Mouse (Mus musculus) hindbrain, postnatal 0 days (tissue): ENCODE measurements around the gene Rph3a. TPM values are rescaled to one million over a fixed set of nuclear protein-coding genes. Genes with fewer than 3 reads are reported as not detected.

Experiments used
- ATAC-seq: fragments of 200-750 bp; cut with Nextera tagmentation; 2 replicates; pipeline ENCODE4 v1.8.0; 2017; ENCODE audit warnings: mild to moderate bottlenecking, moderate TSS enrichment, moderate library complexity
- DNase-seq: peaks from one replicate; pipeline ENCODE4 v3.0.0-alpha.2; 2015; ENCODE audit warnings: low spot score
- H3K27ac ChIP-seq: fragments of 300-500 bp; sonication (generic); 2 replicates; pipeline ENCODE4 v1.5.1; 2014; ENCODE audit warnings: mild to moderate bottlenecking
- H3K27me3 ChIP-seq: fragments of 300-500 bp; sonication (generic); 2 replicates; pipeline ENCODE4 v1.6.1; 2014; ENCODE audit warnings: low read length, mixed read lengths; ENCODE audit not compliant: insufficient read depth
- H3K36me3 ChIP-seq: fragments of 300-500 bp; sonication (generic); 2 replicates; pipeline ENCODE4 v1.6.1; 2014; ENCODE audit warnings: low read length, mixed read lengths; ENCODE audit not compliant: insufficient read depth
- H3K4me1 ChIP-seq: fragments of 300-500 bp; sonication (generic); 2 replicates; pipeline ENCODE4 v1.6.1; 2014; ENCODE audit warnings: antibody characterized with exemption, low read length, mixed read lengths; ENCODE audit not compliant: insufficient read depth
- H3K4me2 ChIP-seq: fragments of 300-500 bp; sonication (generic); 2 replicates; pipeline ENCODE4 v1.6.1; 2014; ENCODE audit warnings: low read depth, mild to moderate bottlenecking, low read length, moderate library complexity, mixed read lengths
- H3K4me3 ChIP-seq: fragments of 300-500 bp; sonication (generic); 2 replicates; pipeline ENCODE4 v1.5.1; 2014; ENCODE audit warnings: low read length
- H3K9ac ChIP-seq: fragments of 300-500 bp; sonication (generic); replicated peaks from 2 replicates; pipeline ENCODE4 v1.6.1; 2014; ENCODE audit warnings: mild to moderate bottlenecking, low read length, moderate library complexity, mixed read lengths
- H3K9me3 ChIP-seq: fragments of 300-500 bp; sonication (generic); 2 replicates; pipeline ENCODE4 v1.6.1; 2016; ENCODE audit warnings: low read length, mixed read lengths
- CTCF ChIP-seq: IDR thresholded peaks from 2 replicates; pipeline ENCODE4 v1.5.1; 2016; ENCODE audit warnings: antibody characterized with exemption, control low read depth, low read depth
- WGBS: fragments of 180-500 bp; shearing (Covaris S2); extraction: QIAGEN DNeasy Blood & Tissue Kit; methylation state at CpG from one replicate; pipeline ENCODE4 v1.1.7; 2014; 5-methylcytosine and 5-hydroxymethylcytosine counted together
- polyA plus RNA-seq: library from polyadenylated mRNA; unstranded; fragments of >200 nt; fragmentation: Nextera tagmentation; extraction: Ambion mirVana; gene quantifications from 2 replicates; pipeline ENCODE4 v1.2.1, GENCODE M21; 2015
- total RNA-seq: library from RNA; depleted of rRNA; stranded (reverse); fragments of >200 nt; gene quantifications from 2 replicates; pipeline ENCODE4 v1.2.3, GENCODE M21; 2014; rRNA removed

The Rph3a gene
- total RNA-seq (44.3 and 50.7 TPM in 2 replicates), polyA plus RNA-seq (35.2 and 39.4 TPM in 2 replicates)

DNA sequence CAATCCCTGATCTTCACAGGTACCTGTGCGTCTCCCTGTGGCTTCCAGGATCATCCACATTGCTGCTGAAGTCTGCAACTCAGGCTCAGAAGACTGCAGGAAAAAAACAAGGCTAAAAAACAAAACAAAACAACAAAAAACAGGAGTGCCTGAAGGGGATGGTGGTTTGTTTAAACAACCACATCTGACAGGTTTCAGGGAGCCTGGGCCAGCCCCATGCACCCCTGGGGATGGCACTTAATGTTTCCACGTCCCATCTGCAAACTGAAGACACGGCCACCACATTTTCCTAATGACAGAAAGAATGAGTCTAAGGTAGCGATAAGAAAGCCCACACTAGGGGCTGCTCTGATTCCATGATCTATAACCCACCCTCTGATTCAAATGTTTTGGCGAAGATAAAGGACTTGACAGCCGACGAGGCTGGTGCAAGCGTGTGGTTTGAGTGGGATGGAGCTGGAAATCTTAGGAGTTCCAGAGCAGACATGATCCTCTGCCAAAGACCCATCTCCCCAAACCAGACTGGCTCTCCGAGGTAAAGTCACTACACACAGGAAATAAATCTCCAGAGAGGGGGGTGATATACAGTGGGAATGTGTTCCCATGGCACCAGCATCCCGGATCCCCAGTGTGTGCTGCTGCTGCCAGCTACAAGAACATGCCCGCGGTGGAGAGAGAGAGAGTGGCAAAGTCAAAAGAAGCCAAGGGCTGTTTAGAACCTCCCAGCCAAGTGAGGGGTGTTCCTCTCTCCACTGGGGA lies at the start of gene Rph3a:
TSS of gene Rph3a (minus strand) at position 282 of the 759 bp plus-strand sequence.
- no peak for ATAC-seq
- 43% methylated on average over 12 of the region's 12 CpGs for WGBS
- Histone ChIP-seq H3K4me1 (peaks cover 15% of the 10 kb centered on the region), H3K27ac (peak within 1 kb of the TSS; percentile 72), H3K4me3 (peak within 1 kb of the TSS; percentile 38), H3K27me3 (no peaks in the 10 kb centered on the region), H3K36me3 (no peaks in the 10 kb centered on the region), H3K9me3 (no peaks in the 10 kb centered on the region), H3K9ac (peak within 1 kb of the TSS; percentile 47), H3K4me2 (peak within 1 kb of the TSS; percentile 58)
- DNase-seq, result peak; percentile 37
- TF ChIP-seq CTCF, result peak; percentile 43

DNA sequence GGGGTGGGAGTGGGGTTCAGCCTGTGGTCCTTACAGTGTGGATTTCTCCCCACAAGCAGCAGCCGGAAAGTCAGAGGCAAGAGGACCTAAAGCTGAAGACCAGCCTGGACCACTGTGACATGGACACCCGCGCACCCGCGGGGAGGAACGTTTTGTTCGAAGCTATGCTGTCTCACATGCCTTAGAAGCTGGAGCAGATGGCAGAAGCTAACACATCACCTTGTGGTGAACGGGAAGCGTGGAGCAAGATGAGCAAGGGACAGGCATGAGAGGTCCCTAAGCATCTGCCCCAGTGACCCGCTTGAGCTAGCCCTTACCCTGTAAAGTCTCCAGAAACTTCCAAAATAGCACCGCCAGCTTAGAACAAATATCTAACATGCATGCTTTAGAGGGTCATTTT lies 48.4 kb upstream of the Rph3a start:
- peaks cover 5% of the 10 kb centered on the region; the same call in 1 of the 2 replicates for H3K4me1 ChIP-seq
- ATAC-seq, result no peak
- no peaks in the 10 kb centered on the region for H3K9me3 ChIP-seq
- no peak for TF ChIP-seq CTCF
- no peak for DNase-seq
- H3K4me3 ChIP-seq, result no peak overlapping the region
- no peaks in the 10 kb centered on the region for H3K27me3 ChIP-seq
- no peak overlapping the region for H3K27ac ChIP-seq
- no peak overlapping the region for H3K9ac ChIP-seq
- no peaks in the 10 kb centered on the region for H3K36me3 ChIP-seq
- no peak overlapping the region for H3K4me2 ChIP-seq
- WGBS, result 86% methylated on average over 11 of the region's 11 CpGs

DNA sequence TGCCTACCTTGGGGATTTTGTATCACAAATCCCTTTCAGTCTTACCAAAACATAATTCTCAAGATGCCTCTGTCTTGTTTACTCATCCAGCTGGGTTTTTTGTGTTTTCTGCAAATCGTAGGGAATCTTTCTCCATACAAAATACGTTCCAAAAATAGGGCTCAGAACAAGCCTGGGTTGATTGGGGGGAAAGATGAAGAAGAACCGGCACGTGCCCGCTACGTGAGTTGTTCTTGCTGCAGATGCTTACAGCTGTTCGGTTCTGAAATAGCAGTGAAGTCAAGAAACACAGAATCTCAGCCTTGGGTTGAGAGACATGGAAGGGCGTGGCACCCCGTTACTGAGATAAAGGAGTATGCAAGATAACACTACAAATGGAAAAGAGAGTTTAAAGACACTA lies 44.0 kb upstream of the Rph3a start:
- no peak overlapping the region for H3K9ac ChIP-seq
- no peak for TF ChIP-seq CTCF
- ATAC-seq (no peak), DNase-seq (no peak)
- H3K9me3 ChIP-seq, result no peaks in the 10 kb centered on the region
- 84% methylated on average over 9 of the region's 9 CpGs for WGBS
- no peaks in the 10 kb centered on the region for H3K4me1 ChIP-seq
- no peak overlapping the region for H3K4me2 ChIP-seq
- no peaks in the 10 kb centered on the region for H3K36me3 ChIP-seq
- H3K27me3 ChIP-seq, result no peaks in the 10 kb centered on the region
- no peak overlapping the region for H3K4me3 ChIP-seq
- H3K27ac ChIP-seq, result no peak overlapping the region

DNA sequence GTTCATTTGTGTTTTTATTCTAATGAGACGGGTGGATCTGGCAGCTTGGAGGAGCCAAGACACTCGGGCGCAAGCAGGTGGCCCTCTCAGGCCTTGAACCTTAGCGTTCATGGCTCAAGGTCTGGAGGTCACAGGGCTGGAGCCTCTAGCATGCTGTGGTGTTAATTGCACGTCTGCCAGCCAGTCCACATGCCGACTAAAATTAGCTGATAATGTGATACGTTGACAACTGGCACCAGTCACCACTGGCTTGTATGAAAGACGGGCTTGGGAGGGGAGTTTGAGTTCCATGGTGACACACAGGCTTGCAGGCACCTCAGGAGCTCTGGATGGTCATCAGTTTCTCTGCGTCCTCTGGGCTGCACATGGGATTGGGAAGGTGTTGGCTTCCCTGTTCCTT lies 31.9 kb upstream of the Rph3a start:
- Histone ChIP-seq H3K4me2 (no peak overlapping the region), H3K9ac (no peak overlapping the region), H3K27ac (no peak overlapping the region), H3K9me3 (no peaks in the 10 kb centered on the region), H3K27me3 (no peaks in the 10 kb centered on the region), H3K4me1 (no peaks in the 10 kb centered on the region), H3K4me3 (no peak overlapping the region), H3K36me3 (no peaks in the 10 kb centered on the region)
- WGBS, result 61% methylated on average over 9 of the region's 9 CpGs
- ATAC-seq, result no peak
- no peak for TF ChIP-seq CTCF
- DNase-seq, result no peak

DNA sequence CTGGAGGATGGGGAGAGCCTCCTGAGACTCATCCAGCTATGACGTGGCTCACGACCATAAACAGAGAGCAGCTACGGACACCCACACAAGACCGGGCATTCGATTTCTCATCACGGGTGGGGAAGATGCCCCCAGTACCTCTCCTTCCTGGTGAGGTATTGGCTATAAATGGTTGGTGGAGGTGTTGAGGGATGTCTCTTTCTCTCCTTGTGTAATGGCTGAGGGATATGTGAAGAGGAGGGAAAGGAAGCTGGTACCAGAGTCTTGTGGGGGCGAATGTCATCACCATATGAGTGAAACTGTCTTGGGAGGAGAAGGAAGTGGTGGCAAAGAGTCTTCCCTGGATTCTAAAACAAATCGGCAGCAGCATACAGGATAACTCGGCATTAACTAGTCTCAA lies 29.6 kb upstream of the Rph3a start:
- 82% methylated on average over 9 of the region's 9 CpGs for WGBS

DNA sequence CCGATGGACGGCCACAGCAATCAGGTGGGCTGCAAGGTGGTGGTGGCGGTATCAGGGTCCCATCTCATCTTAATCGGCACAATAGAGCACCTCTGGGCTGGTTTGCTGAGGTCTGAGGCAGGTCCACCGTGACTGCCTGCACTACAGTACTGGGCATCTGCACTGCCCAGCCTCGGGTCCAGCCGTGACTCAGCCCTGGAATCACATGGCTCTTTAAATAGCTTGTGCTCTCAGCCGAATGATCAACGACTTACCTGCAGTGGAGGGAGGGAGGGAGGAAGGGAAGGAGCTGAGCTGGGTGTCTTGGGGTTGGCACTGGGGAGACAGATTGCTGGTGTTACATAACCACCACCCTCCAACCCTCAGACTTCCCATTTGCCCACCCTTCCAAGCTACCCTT lies 20.3 kb upstream of the Rph3a start:
- no peak overlapping the region for H3K4me2 ChIP-seq
- 79% methylated on average over 9 of the region's 9 CpGs for WGBS

More for the DNA sequence above, 29.6 kb upstream of the Rph3a start:
- H3K36me3 ChIP-seq, result no peaks in the 10 kb centered on the region
- H3K9ac ChIP-seq, result no peak overlapping the region
- no peak overlapping the region for H3K4me3 ChIP-seq
- no peak for DNase-seq
- no peak for TF ChIP-seq CTCF
- H3K27ac ChIP-seq, result no peak overlapping the region
- no peak overlapping the region for H3K4me2 ChIP-seq
- no peak for ATAC-seq
- no peaks in the 10 kb centered on the region for H3K4me1 ChIP-seq
- H3K27me3 ChIP-seq, result no peaks in the 10 kb centered on the region
- no peaks in the 10 kb centered on the region for H3K9me3 ChIP-seq

DNA sequence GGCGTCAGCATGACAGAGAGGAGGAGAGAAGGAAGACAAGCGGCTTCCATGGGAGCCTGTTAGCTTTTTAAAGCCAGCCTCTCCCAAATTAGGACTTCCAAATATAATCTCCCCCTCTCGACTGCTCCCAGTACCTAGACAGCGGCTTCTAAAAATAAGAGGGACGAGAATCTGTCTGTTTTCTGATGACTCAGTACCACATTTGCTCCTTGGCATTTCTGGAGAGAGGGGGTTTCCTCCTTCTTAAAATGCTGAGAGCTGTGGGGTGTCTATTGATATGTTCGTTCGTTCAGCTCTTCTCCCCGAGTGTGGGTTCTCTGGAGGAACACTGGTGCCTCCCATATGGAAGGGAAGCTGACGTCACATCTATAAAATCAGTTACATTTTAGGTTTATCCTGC lies 9.6 kb upstream of the Rph3a start:
- 73% methylated on average over 9 of the region's 9 CpGs for WGBS
- Histone ChIP-seq H3K27me3 (no peaks in the 10 kb centered on the region), H3K36me3 (no peaks in the 10 kb centered on the region), H3K9ac (no peak overlapping the region), H3K9me3 (no peaks in the 10 kb centered on the region), H3K4me3 (no peak overlapping the region), H3K4me2 (no peak overlapping the region), H3K27ac (no peak overlapping the region), H3K4me1 (no peaks in the 10 kb centered on the region)
- ATAC-seq (no peak), DNase-seq (no peak)
- TF ChIP-seq CTCF, result no peak

More for the DNA sequence above, 20.3 kb upstream of the Rph3a start:
- no peak for ATAC-seq
- TF ChIP-seq CTCF, result no peak
- no peaks in the 10 kb centered on the region for H3K4me1 ChIP-seq
- no peaks in the 10 kb centered on the region for H3K36me3 ChIP-seq
- H3K9ac ChIP-seq, result no peak overlapping the region
- no peaks in the 10 kb centered on the region for H3K27me3 ChIP-seq
- no peak for DNase-seq
- no peaks in the 10 kb centered on the region for H3K9me3 ChIP-seq
- no peak overlapping the region for H3K27ac ChIP-seq
- no peak overlapping the region for H3K4me3 ChIP-seq
